Mouse (Mus musculus) liver, embryonic 14.5 days (tissue): ENCODE data around the gene Klhl26. TPM values are rescaled to one million over a fixed set of nuclear protein-coding genes. Genes with fewer than 3 reads are reported as not detected.

ENCODE experiments used
- ATAC-seq: fragments of 200-750 bp; cut with Nextera tagmentation; 2 replicates; pipeline ENCODE4 v1.8.0; 2017; ENCODE audit warnings: moderate number of reproducible peaks, mild to moderate bottlenecking, moderate library complexity; ENCODE audit not compliant: insufficient read depth
- DNase-seq, 3 experiments: peaks; one replicate each; pipeline ENCODE4 v3.0.0-alpha.2; 2012 to 2013; ENCODE audit warnings: low read depth in 3 of 3, low spot score in 3 of 3
- H3K27ac ChIP-seq: fragments of 300-500 bp; sonication (generic); 2 replicates; pipeline ENCODE4 v1.5.1; 2014; ENCODE audit warnings: moderate library complexity, mild to moderate bottlenecking, control low read depth, inconsistent platforms
- H3K27me3 ChIP-seq: fragments of 300-500 bp; sonication (generic); 2 replicates; pipeline ENCODE4 v1.6.1; 2014; ENCODE audit warnings: mild to moderate bottlenecking, low read length, moderate library complexity; ENCODE audit not compliant: control insufficient read depth, insufficient read depth
- H3K36me3 ChIP-seq: fragments of 300-500 bp; sonication (generic); replicated peaks from 2 replicates; pipeline ENCODE4 v1.6.1; 2014; ENCODE audit warnings: low read depth; ENCODE audit not compliant: control insufficient read depth, insufficient read depth
- H3K4me1 ChIP-seq, 2 experiments: fragments of 200-500 bp in 1 of 2; fragments of 300-500 bp in 1 of 2; sonication (generic) in 1 of 2; replicated peaks; 2 replicates each; pipeline ENCODE4 v1.6.1; 2012 to 2014; ENCODE audit warnings: antibody characterized with exemption in 1 of 2, inconsistent platforms in 1 of 2, low read length in 1 of 2; ENCODE audit not compliant: control insufficient read depth in 2 of 2, insufficient read depth in 2 of 2
- H3K4me2 ChIP-seq: fragments of 300-500 bp; sonication (generic); 2 replicates; pipeline ENCODE4 v1.6.1; 2014; ENCODE audit warnings: low read depth, mild to moderate bottlenecking, control low read depth, moderate library complexity
- H3K4me3 ChIP-seq, 2 experiments: fragments of 200-500 bp in 1 of 2; fragments of 300-500 bp in 1 of 2; sonication (generic) in 1 of 2; 2 replicates each; pipeline ENCODE4 v1.5.1; 2012 to 2014; ENCODE audit warnings: low read depth in 2 of 2, low read length in 2 of 2, mild to moderate bottlenecking in 2 of 2, control low read depth in 1 of 2, inconsistent platforms in 1 of 2, moderate library complexity in 1 of 2; ENCODE audit not compliant: insufficient read depth in 1 of 2
- H3K9ac ChIP-seq: fragments of 300-500 bp; sonication (generic); replicated peaks from 2 replicates; pipeline ENCODE4 v1.6.1; 2014; ENCODE audit warnings: mild to moderate bottlenecking, control low read depth, moderate library complexity
- H3K9me3 ChIP-seq: fragments of 300-500 bp; sonication (generic); 2 replicates; pipeline ENCODE4 v1.6.1; 2016; ENCODE audit warnings: low read length, mixed read lengths; ENCODE audit not compliant: control insufficient read depth
- CTCF ChIP-seq: IDR thresholded peaks from 2 replicates; pipeline ENCODE4 v1.5.1; 2016; ENCODE audit warnings: antibody characterized with exemption, low read depth, control low read depth
- EP300 ChIP-seq: IDR thresholded peaks from 2 replicates; pipeline ENCODE4 v1.6.1; 2016; ENCODE audit warnings: antibody characterized with exemption, low read depth
- WGBS: fragments of 180-500 bp; shearing (Covaris S2); extraction: QIAGEN DNeasy Blood & Tissue Kit; methylation state at CpG from one replicate; pipeline ENCODE4 v1.1.7; 2014; ENCODE audit not compliant: insufficient replicate concordance; 5-methylcytosine and 5-hydroxymethylcytosine counted together
- polyA plus RNA-seq, 2 experiments: library from polyadenylated mRNA; depleted of rRNA in 1 of 2; stranded (reverse) in 1 of 2; unstranded in 1 of 2; fragments of >200 nt; fragmentation: Nextera tagmentation in 1 of 2; extraction: Ambion mirVana in 1 of 2; gene quantifications; 2 replicates each; pipeline versions ENCODE4 v1.2.1 to v1.2.3; 2012 to 2014

The Klhl26 gene
- polyA plus RNA-seq, 2 experiments: 5.0 to 6.5 TPM

DNA sequence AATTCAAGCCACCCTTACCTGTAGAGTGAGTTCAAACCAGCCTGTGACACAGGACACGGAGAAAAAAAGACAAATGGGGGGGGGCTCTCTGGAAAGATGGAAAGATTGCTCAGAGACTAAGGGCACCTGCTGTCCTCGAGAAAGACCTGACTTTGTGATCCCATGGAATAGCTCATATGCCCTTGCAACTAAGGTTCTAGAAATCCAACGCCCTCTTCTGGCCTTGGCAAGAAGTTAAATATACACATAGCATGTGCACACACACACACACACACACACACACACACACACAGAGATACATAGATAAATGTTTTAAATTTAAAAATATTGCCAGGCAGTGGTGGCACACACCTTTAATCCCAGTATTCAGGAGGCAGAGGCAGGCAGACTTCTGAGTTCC lies 36.5 kb downstream of the Klhl26 start:
- H3K4me3 ChIP-seq: peak overlapping the region in 1 of 2 experiments; percentile 64; a peak in 1 of 4 replicates
- H3K27me3 ChIP-seq: no peaks in the 10 kb centered on the region
- peak overlapping the region; percentile 89 for H3K4me2 ChIP-seq
- H3K36me3 ChIP-seq: no peaks in the 10 kb centered on the region
- DNase-seq: no peak
- H3K9me3 ChIP-seq: no peaks in the 10 kb centered on the region
- TF ChIP-seq EP300: no peak
- TF ChIP-seq CTCF: peak; percentile 32
- peak overlapping the region; percentile 32; the same call in 1 of the 2 replicates for H3K27ac ChIP-seq
- peaks cover 21 to 35% of the 10 kb centered on the region in 2 experiments for H3K4me1 ChIP-seq
- no peak for ATAC-seq
- H3K9ac ChIP-seq: peak overlapping the region; percentile 58; the same call in 1 of the 2 replicates
- WGBS: 57% methylated on average over 3 of the region's 3 CpGs

DNA sequence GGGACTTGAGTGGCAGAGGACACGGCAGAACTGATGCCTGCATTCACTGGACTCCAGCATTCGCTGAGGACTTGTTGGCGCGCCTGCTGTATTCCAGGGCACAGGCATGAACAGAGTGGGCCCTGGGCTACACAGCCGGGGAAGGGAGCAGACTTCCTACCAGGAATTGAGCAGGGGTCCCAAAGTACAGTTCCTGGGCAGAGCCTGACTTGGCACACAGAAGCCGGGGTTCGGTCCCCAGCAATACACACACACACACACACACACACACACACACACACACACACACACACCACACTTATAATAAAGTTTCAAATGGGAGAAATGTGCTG lies 37.0 kb downstream of the Klhl26 start:
- WGBS: 3% methylated on average over 7 of the region's 7 CpGs
- no peaks in the 10 kb centered on the region for H3K27me3 ChIP-seq
- H3K27ac ChIP-seq: peak overlapping the region; percentile 32
- H3K36me3 ChIP-seq: no peaks in the 10 kb centered on the region
- H3K4me1 ChIP-seq: peaks cover 21 to 35% of the 10 kb centered on the region in 2 experiments
- H3K4me2 ChIP-seq: peak overlapping the region; percentile 89
- DNase-seq (no peak), ATAC-seq (no peak)
- H3K9me3 ChIP-seq: no peaks in the 10 kb centered on the region
- peak overlapping the region; percentile 64 for H3K4me3 ChIP-seq
- peak overlapping the region; percentile 58 for H3K9ac ChIP-seq
- no peak for TF ChIP-seq EP300
- TF ChIP-seq CTCF: no peak

DNA sequence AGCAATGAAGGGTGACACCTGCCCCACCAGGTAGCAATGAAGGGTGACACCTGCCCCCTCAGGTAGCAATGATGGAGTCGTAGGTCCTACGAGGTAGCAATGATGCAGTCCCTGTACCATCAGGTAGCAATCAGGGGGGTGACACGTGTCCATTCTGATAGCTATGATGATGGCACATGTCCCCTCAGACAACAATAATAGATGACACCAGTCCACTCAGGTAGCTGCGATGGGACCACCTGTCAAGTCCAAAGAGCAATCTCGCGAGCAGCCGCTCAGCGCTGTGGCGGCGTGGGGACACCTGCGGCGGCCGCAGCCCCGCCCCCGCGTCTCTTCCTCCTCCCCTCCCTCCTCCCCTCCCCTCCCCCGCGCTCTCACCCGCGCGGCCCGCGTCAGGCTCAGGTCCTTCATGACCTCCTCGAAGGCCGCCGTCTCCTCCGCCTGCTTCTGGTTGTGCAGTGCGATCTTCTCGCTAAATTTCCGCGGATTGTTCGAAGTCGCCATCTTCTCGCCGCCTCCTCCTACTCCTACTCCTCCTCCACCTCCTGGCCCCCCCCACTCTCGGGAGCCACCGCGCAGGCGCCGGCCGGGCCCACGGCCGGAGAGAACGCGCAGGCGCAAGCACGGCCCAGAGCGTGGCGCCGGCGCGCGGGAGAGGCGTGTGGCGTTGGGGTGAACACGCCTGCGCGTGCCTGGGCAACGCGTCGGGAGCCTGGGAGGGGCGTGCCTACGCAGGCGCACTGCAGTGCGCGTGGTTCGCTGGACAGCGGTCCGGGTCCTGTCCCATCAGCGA lies 37.5 kb downstream of the Klhl26 start, which contains the start of gene Crtc1:
Gene Crtc1, minus strand, starts transcription at position 525 of the 793 bp plus-strand sequence.
- H3K36me3 ChIP-seq: no peaks in the 10 kb centered on the region
- H3K9ac ChIP-seq: peak within 1 kb of the TSS; percentile 62
- WGBS: 1% methylated on average over 69 of the region's 70 CpGs
- peak; percentile 88 to 92 (median 91) for DNase-seq
- peak within 1 kb of the TSS; percentile 64 to 78 for H3K4me3 ChIP-seq
- H3K27me3 ChIP-seq: no peaks in the 10 kb centered on the region
- no peak for TF ChIP-seq EP300
- no peak for TF ChIP-seq CTCF
- H3K9me3 ChIP-seq: no peaks in the 10 kb centered on the region
- H3K4me1 ChIP-seq: peaks cover 21 to 30% of the 10 kb centered on the region in 2 experiments
- peak within 1 kb of the TSS; percentile 32 for H3K27ac ChIP-seq
- peak; percentile 96 for ATAC-seq
- H3K4me2 ChIP-seq: peak within 1 kb of the TSS; percentile 89

DNA sequence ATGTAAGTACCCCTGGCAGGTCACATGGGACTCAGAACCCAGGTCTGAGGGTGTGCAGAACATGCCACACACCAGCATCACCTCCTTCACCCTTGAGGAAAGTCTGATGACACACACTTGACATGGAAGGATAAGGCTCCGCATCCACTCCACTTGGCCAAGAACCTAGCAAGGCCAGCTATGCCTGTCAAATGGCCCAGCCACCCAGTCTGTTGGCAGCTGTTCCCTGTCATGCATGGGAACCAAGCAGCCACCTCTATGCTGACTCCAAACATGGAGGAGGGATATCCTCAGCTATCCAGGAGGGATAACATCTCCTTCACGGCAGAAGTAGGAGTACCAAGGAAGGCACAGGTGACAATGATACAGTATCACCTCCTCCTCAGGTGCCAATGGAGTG lies 38.3 kb downstream of the Klhl26 start:
- peak overlapping the region; percentile 89 for H3K4me2 ChIP-seq
- H3K36me3 ChIP-seq: no peaks in the 10 kb centered on the region
- DNase-seq (no peak), ATAC-seq (no peak)
- H3K9ac ChIP-seq: no peak overlapping the region; the same call in 1 of the 2 replicates
- H3K27ac ChIP-seq: no peak overlapping the region
- H3K4me3 ChIP-seq: peak overlapping the region; percentile 64 to 78; a peak in 3 of 4 replicates
- no peaks in the 10 kb centered on the region for H3K9me3 ChIP-seq
- H3K4me1 ChIP-seq: peaks cover 15 to 23% of the 10 kb centered on the region in 2 experiments
- TF ChIP-seq EP300 (no peak), CTCF (no peak)
- WGBS: 77% methylated on average over 2 of the region's 2 CpGs
- H3K27me3 ChIP-seq: no peaks in the 10 kb centered on the region

DNA sequence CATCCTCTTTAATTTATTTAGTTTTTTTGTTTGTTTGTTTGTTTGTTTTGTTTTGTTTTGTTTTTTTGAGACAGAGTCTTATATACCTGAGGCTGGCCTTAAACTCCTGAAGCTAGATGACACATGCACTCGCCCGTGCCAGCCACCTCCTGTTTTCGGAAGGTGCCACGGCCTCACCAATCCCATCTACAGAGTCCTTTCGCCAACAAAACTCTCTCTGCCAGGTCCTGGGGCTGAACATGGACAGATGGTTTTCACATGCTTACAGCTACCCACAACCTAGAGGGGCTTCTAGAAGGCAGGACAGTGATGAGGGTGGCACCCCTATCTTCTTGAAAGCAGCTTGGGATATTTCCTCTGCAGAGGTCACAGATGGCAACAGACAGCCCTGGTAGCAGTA lies 41.6 kb downstream of the Klhl26 start:
- Histone ChIP-seq H3K9me3 (no peaks in the 10 kb centered on the region), H3K27ac (no peak overlapping the region), H3K36me3 (no peaks in the 10 kb centered on the region), H3K27me3 (no peaks in the 10 kb centered on the region), H3K4me3 (no peak overlapping the region), H3K9ac (no peak overlapping the region), H3K4me2 (no peak overlapping the region), H3K4me1 (peaks cover 8 to 17% of the 10 kb centered on the region in 2 experiments)
- TF ChIP-seq EP300: no peak
- no peak for TF ChIP-seq CTCF
- 80% methylated on average over 5 of the region's 5 CpGs for WGBS
- DNase-seq (no peak), ATAC-seq (no peak)
